Mouse (Mus musculus): ENCODE measurements around the gene F2rl2.

DNA sequence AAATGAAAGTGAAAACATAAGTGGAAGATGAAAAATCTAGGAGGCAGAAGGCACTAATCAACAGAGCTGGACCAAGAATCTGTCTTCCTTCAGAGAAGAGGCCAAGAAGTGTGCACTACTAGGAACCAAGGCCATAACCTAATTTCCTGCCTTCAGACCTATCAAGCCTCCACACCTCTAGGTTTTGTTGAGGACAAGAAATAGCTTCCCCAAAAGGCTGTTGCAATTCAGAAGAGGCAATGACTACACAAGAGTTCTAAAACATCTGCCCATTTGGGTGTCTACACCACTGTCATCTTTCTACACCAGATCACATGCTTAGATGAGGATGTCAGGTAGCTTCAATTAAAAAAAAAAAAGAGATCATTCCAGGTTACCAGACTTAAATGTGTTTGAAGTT is 15.4 kb downstream of the F2rl2 start:
- TF ChIP-seq CTCF (IDR thresholded peaks at IDR 0.05; ENCODE audit: insufficient read depth, low read depth, low read length): no peak
- no peak for TF ChIP-seq POLR2A (IDR thresholded peaks at IDR 0.05; ENCODE audit: insufficient read depth, low read depth, low read length)

All from olfactory bulb, adult 2 months (tissue).